Comparison of ENCODE assay signal across 11 mouse cellular contexts in genomic region chr4:55040258-55040964, GRCm38 (mm10).
DNase-seq lines count a peak whose midpoint lies in the region; ATAC-seq lines count a peak whose summit lies in the region.
"Had no signal": no experiment of that assay in that cellular context is flagged by ENCODE, and none has a peak within 500 bp of the region (broad histone marks: within the 10 kb centered on the region; RNA-seq: fewer than 3 reads in every experiment).

No protein-coding gene starts in this region.

- peaks cover 18% of the 10 kb centered on the region for H3K4me1 ChIP-seq in hindbrain, embryonic 12.5 days
- H3K4me1 ChIP-seq in hindbrain, embryonic 11.5 days (replicated peaks; ENCODE audit: control insufficient read depth, insufficient read depth, low read length), result no peaks in the 10 kb centered on the region
- peaks cover 9% of the 10 kb centered on the region for H3K4me1 ChIP-seq in neural tube, embryonic 11.5 days (ENCODE audit: control insufficient read depth, insufficient read depth, low read length)
- peaks cover 19% of the 10 kb centered on the region for H3K4me1 ChIP-seq in forebrain, embryonic 16.5 days (replicated peaks; ENCODE audit: control insufficient read depth, insufficient read depth, low read length)
- H3K4me1 ChIP-seq in neural tube, embryonic 14.5 days (ENCODE audit: control insufficient read depth, insufficient read depth, low read length), result peaks cover 2% of the 10 kb centered on the region; the same call in 1 of the 2 replicates
- H3K4me1 ChIP-seq: intestine, embryonic 15.5 days; liver, embryonic 13.5 days had no signal

- H3K4me3 ChIP-seq in hindbrain, embryonic 12.5 days, result no peak overlapping the region
- H3K4me3 ChIP-seq in hindbrain, embryonic 11.5 days (ENCODE audit: low read depth, low read length), result no peak overlapping the region
- no peak overlapping the region for H3K4me3 ChIP-seq in neural tube, embryonic 11.5 days (ENCODE audit: low read depth, low read length)
- H3K4me3 ChIP-seq in forebrain, embryonic 16.5 days (replicated peaks; ENCODE audit: low read length), result no peak overlapping the region
- H3K4me3 ChIP-seq in neural tube, embryonic 14.5 days (ENCODE audit: low read depth, low read length), result no peak overlapping the region
- H3K4me3 ChIP-seq: intestine, embryonic 15.5 days; liver, embryonic 13.5 days had no signal

- H3K36me3 ChIP-seq in hindbrain, embryonic 12.5 days, result peaks cover 51% of the 10 kb centered on the region
- H3K36me3 ChIP-seq in hindbrain, embryonic 11.5 days (ENCODE audit: control insufficient read depth, insufficient read depth, low read length), result no peaks in the 10 kb centered on the region
- peaks cover 6% of the 10 kb centered on the region; the same call in 1 of the 2 replicates for H3K36me3 ChIP-seq in neural tube, embryonic 11.5 days (ENCODE audit: control insufficient read depth, insufficient read depth, low read length)
- H3K36me3 ChIP-seq in forebrain, embryonic 16.5 days (ENCODE audit: control insufficient read depth, insufficient read depth), result peaks cover 7% of the 10 kb centered on the region; the same call in 1 of the 2 replicates
- no peaks in the 10 kb centered on the region for H3K36me3 ChIP-seq in neural tube, embryonic 14.5 days (ENCODE audit: control insufficient read depth, insufficient read depth, low read length)
- H3K36me3 ChIP-seq: liver, embryonic 13.5 days had no signal

- H3K9me3 ChIP-seq in hindbrain, embryonic 12.5 days (replicated peaks), result no peaks in the 10 kb centered on the region
- no peaks in the 10 kb centered on the region for H3K9me3 ChIP-seq in hindbrain, embryonic 11.5 days (ENCODE audit: control insufficient read depth, low read length)
- no peaks in the 10 kb centered on the region for H3K9me3 ChIP-seq in neural tube, embryonic 11.5 days (ENCODE audit: control insufficient read depth, low read length)
- no peaks in the 10 kb centered on the region for H3K9me3 ChIP-seq in forebrain, embryonic 16.5 days (ENCODE audit: control insufficient read depth, low read length)
- H3K9me3 ChIP-seq in neural tube, embryonic 14.5 days (ENCODE audit: control insufficient read depth, low read length), result no peaks in the 10 kb centered on the region
- H3K9me3 ChIP-seq: intestine, embryonic 15.5 days; liver, embryonic 13.5 days had no signal

- no peak overlapping the region for H3K9ac ChIP-seq in hindbrain, embryonic 12.5 days
- H3K9ac ChIP-seq in hindbrain, embryonic 11.5 days (ENCODE audit: low read depth, low read length), result no peak overlapping the region
- H3K9ac ChIP-seq in neural tube, embryonic 11.5 days (ENCODE audit: low read length), result no peak overlapping the region
- no peak overlapping the region for H3K9ac ChIP-seq in forebrain, embryonic 16.5 days (replicated peaks; ENCODE audit: low read depth, low read length)
- H3K9ac ChIP-seq in neural tube, embryonic 14.5 days (replicated peaks; ENCODE audit: low read depth, low read length), result no peak overlapping the region
- H3K9ac ChIP-seq: intestine, embryonic 15.5 days; liver, embryonic 13.5 days had no signal

- no peak overlapping the region for H3K4me2 ChIP-seq in hindbrain, embryonic 12.5 days (replicated peaks)
- H3K4me2 ChIP-seq in hindbrain, embryonic 11.5 days (replicated peaks; ENCODE audit: low read depth, low read length), result no peak overlapping the region
- no peak overlapping the region for H3K4me2 ChIP-seq in neural tube, embryonic 11.5 days (ENCODE audit: low read depth)
- H3K4me2 ChIP-seq in forebrain, embryonic 16.5 days (ENCODE audit: low read length), result no peak overlapping the region
- H3K4me2 ChIP-seq in neural tube, embryonic 14.5 days (ENCODE audit: low read depth, low read length), result no peak overlapping the region
- H3K4me2 ChIP-seq: heart, embryonic 11.5 days; intestine, embryonic 15.5 days; liver, embryonic 13.5 days had no signal

- no peaks in the 10 kb centered on the region for H3K27me3 ChIP-seq in hindbrain, embryonic 12.5 days
- H3K27me3 ChIP-seq in hindbrain, embryonic 11.5 days (ENCODE audit: control insufficient read depth, insufficient read depth, low read length), result no peaks in the 10 kb centered on the region
- no peaks in the 10 kb centered on the region for H3K27me3 ChIP-seq in neural tube, embryonic 11.5 days (ENCODE audit: control insufficient read depth, insufficient read depth, low read length)
- no peaks in the 10 kb centered on the region for H3K27me3 ChIP-seq in forebrain, embryonic 16.5 days (replicated peaks; ENCODE audit: control insufficient read depth, insufficient read depth, low read length)
- no peaks in the 10 kb centered on the region for H3K27me3 ChIP-seq in neural tube, embryonic 14.5 days (ENCODE audit: control insufficient read depth, insufficient read depth, low read length)
- H3K27me3 ChIP-seq: intestine, embryonic 15.5 days; liver, embryonic 13.5 days had no signal

- WGBS in hindbrain, embryonic 12.5 days, result 62% methylated on average over 8 of the region's 8 CpGs
- WGBS in hindbrain, embryonic 11.5 days, result 65% methylated on average over 8 of the region's 8 CpGs
- 56% methylated on average over 8 of the region's 8 CpGs for WGBS in neural tube, embryonic 11.5 days
- 52% methylated on average over 8 of the region's 8 CpGs for WGBS in forebrain, embryonic 16.5 days
- 29% methylated on average over 8 of the region's 8 CpGs for WGBS in neural tube, embryonic 14.5 days

- DNase-seq in hindbrain, embryonic 11.5 days (ENCODE audit: low spot score), result no peak
- no peak for DNase-seq in neural tube, embryonic 11.5 days (ENCODE audit: low spot score)
- no peak for DNase-seq in neural tube, embryonic 10.5 days (ENCODE audit: extremely low spot score, low spot score)
- DNase-seq: liver, embryonic 13.5 days had no signal

- H3K27ac ChIP-seq in hindbrain, embryonic 12.5 days, result peak overlapping the region; percentile 23; the same call in 1 of the 2 replicates
- H3K27ac ChIP-seq in hindbrain, embryonic 11.5 days (ENCODE audit: low read depth, low read length), result no peak overlapping the region
- H3K27ac ChIP-seq in neural tube, embryonic 11.5 days (ENCODE audit: low read depth, low read length), result peak overlapping the region; percentile 53; the same call in 1 of the 2 replicates
- H3K27ac ChIP-seq in forebrain, embryonic 16.5 days (ENCODE audit: low read length), result 0 out of 2 replicates have a peak overlapping the region, but pooled peaks have one; percentile 4
- H3K27ac ChIP-seq in neural tube, embryonic 14.5 days (ENCODE audit: low read depth, low read length), result 0 out of 2 replicates have a peak overlapping the region, but pooled peaks have one; percentile 44
- H3K27ac ChIP-seq: intestine, embryonic 15.5 days; liver, embryonic 13.5 days had no signal

- no peak for ATAC-seq in hindbrain, embryonic 12.5 days (ENCODE audit: low FRiP score)
- ATAC-seq in hindbrain, embryonic 11.5 days (ENCODE audit: low FRiP score), result no peak
- no peak for ATAC-seq in neural tube, embryonic 11.5 days (ENCODE audit: insufficient read depth, low FRiP score, low TSS enrichment)
- ATAC-seq in forebrain, embryonic 16.5 days, result no peak
- ATAC-seq in neural tube, embryonic 14.5 days (ENCODE audit: low read depth), result no peak
- ATAC-seq in erythroblast, adult 5-6 weeks (replicated peaks; ENCODE audit: low FRiP score, poor library complexity, severe bottlenecking), result no peak
- ATAC-seq: activated CD4-positive, CD25-positive, alpha-beta regulatory T cell, adult 4 months; intestine, embryonic 15.5 days had no signal
